Mouse (Mus musculus): Measurements from ENCODE around the gene Fam189b.
"Not testable (repeated sequence)": the region's sequence is repeated elsewhere in the genome, so short reads cannot be mapped to it uniquely, and the experiment has no call there.

The Fam189b gene

DNA sequence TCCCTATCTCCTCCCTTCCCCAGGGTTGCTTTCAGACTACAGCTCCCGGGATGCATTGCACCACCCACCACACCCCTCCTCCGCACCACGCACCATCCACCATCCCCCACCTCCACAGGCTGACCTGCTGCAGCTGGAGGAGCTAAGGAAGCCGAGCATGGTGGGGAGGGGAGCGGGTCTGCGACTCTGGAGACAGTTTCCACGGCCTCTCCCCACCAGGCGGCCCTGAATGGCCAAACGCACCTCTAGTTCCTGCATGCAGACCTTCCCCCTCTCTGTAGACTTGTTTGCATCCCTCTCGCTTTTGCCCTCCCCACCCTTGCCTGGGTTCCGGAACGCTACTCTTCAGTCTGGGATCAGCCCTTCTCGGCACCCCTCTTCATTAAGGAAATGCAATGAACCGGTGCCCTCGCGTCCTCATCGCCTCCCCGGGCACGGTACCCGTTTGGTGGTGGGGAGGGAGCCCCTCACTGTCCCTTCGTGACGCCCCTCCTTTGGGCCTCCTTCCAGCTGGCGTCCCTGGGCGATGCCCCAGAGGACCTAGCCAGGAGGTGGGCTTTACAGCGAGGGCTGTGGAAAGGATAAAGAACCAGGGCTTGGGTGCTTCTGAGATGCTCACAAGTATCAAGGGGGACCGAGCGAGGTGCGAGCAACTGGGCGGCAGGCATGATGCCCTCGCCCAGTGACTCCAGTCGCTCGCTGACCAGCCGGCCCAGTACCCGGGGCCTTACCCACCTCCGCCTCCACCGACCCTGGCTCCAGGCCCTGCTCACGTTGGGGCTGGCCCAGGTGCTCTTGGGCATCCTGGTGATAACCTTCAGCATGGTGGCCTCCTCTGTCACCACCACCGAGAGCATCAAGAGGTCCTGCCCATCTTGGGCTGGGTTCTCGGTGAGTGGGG, at the start of gene Fam189b:
Gene Fam189b (plus strand): TSS at position 86 of the 901 bp plus-strand sequence.
- DNase-seq (ENCODE audit: low read depth, low spot score) = no peak

DNA sequence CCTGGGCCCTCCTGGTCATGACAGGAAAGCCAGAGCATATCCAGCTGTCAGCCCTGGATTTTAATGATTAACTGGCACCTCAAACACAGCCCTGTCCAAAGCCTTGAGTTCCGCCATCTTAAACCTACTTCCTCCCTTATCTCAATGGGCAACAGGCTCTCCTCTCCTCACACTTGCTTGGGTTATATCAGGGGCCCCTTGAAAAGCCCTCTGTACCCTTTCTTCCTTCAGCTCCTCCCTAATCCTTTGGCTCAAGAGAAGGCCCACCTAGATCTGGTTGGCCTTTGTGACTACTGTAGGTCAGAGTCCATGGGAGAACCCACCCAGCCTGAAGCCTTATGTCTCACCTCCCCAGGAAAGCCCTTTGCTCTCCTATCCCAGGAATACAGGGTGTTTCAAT, 49.2 kb upstream of the Fam189b start:
- no peak for DNase-seq (ENCODE audit: low read depth, low spot score)

DNA sequence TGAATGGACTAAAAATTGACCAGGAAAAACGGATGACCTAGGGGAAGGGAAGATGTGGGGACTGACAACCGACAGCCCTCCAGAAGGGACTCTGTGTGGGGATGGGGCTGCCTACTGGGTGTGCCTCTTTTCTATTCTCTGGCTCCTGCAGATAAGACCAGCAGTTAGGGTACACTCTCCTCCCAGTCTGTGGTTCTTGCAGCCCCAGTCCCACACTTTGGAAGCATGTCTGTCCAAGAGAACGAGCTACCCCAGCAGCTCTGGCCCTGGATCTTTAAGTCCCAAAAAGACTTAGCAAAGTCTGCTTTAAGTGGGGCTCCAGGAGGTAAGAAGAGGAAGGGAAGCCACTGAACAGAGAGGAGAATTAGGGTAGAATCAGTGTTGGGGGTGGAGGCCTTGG, 47.0 kb upstream of the Fam189b start, which contains the start of gene Pklr:
Gene Pklr (plus strand): TSS at position 185 of the 400 bp plus-strand sequence.
- no peak for DNase-seq (ENCODE audit: low read depth, low spot score)

DNA sequence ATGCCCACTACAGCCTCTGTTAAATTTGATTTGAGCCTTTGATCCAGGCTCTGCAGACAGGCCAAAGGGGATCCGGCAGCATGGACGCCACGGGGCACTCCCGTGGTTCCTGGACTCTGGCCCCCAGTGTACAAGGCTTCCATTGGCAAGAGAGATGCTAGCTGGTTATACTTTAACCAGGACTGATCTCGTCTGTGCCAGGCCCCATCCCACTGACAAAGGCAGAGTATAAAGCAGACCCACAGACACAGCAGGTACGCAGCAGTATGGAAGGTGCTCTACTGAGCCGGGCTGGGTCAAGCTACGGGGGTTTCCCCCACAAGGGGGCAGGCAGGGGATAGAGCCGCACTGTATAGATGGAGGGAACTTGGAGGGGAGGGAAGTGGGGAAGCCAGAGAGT, 46.6 kb upstream of the Fam189b start:
- DNase-seq (ENCODE audit: low read depth, low spot score) = no peak

DNA sequence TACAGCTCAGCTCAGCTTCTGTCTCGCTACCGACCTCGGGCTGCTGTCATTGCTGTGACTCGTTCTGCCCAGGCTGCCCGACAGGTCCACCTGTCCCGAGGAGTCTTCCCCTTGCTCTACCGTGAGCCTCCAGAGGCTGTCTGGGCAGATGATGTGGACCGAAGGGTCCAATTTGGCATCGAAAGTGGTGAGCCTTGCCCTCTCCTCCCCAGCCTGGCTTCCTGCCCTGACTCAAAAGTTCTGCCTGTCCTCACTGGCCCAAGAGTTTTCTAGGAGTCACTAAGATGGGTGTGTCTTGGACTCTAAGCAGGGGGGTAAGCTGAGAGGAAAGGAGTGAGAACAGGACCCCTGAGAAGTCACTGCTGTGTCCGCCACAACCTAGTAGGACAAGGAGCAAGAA, 38.1 kb upstream of the Fam189b start:
- no peak for DNase-seq (ENCODE audit: low read depth, low spot score)

DNA sequence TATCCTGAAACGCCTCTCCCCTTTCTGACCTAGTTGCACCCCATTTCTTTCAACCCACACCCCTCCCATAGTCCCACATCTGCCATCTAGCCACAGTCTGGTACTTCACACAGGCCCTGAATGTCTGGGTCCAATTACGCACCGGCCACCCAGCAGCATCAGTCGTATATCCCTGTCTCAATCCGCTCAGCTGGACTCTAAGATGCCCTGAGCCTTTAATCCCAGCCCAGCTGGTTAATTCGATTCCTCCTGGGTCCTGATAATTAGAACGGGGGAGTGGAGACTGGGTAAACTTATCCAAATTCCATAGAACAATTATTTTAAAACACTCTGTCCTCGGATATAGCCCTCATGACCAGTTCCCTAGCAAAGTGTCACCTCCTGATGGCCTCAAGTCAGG, 37.4 kb upstream of the Fam189b start:
- DNase-seq (ENCODE audit: low read depth, low spot score) = no peak

DNA sequence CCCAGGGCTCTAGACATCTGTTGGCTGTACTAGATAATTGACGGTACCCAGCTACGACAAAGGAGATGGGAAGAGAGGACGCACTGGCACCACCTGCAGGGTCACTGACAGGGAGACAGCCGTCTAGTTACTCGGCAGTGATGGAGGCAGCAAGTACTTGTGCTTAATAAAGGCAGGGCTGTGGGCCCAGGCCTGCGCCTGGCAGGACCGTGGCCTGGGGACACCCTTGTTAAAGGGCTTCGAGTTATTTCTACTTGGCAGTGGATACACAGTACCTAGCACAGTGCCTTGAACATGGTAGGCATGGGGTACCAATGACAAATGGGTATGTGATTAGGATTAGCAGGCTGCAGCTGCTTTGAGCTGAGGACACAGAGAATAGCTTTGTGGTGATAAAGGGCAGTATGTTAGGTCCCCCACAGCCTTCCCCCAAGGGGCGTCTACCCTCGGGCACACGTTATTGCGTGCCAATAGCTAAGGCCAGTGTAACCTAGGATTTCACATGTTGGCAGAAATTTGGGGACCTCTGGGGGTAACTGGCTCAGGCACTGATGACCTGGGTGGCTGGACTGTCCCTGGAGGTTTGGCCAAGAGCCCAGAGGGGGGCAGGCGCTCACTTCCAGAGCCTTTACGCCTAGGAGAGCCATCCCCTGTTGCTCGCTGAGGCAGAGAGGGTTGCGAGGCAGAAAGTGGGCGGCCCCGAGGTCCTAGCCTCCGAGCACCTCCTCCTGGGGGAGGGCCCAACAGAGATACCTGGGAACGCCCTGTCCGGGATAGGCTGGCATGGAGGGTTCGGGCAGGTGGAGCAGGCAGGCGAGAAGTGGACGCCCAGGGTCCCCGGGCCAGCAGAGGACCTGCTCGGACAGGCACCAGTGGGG, 35.6 kb upstream of the Fam189b start:
- DNase-seq (ENCODE audit: low read depth, low spot score) = no peak

DNA sequence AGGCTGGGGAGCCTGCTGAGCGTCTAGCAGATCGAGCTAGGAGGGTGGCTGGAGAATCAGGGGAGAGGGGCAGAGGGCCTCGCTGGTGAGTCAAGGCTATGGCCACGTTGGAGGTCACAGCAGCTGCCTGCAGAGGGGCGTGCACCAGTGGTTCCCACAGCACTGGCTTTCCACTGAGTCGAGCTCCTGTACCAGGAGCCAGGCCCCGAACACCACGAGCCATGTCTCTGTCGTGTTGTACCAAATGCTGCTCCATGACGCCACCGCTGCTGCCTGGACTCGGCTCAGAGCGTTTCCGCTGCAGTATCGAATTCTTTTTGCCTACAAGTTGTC, 35.0 kb upstream of the Fam189b start:
- no peak for DNase-seq (ENCODE audit: low read depth, low spot score)

DNA sequence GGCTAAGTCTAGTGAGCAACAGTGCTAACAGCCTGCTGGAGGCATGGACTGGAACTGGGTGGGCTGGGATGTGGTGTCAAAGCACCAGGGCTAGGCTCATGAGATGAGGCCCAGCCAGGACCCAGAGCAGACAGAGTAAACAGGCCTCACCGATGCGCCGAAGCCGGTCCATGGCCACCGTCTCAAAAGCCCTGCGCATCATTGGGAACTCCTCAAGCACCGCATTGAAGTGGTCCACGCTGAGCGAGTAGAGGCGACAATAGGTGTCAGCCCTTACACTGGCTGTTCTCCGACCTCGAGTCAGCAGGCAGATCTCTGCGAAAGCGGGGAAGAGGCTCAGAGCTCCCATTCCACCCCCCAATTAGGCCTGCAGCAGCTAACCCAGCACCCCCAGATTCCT, 34.4 kb upstream of the Fam189b start:
- no peak for DNase-seq (ENCODE audit: low read depth, low spot score)

DNA sequence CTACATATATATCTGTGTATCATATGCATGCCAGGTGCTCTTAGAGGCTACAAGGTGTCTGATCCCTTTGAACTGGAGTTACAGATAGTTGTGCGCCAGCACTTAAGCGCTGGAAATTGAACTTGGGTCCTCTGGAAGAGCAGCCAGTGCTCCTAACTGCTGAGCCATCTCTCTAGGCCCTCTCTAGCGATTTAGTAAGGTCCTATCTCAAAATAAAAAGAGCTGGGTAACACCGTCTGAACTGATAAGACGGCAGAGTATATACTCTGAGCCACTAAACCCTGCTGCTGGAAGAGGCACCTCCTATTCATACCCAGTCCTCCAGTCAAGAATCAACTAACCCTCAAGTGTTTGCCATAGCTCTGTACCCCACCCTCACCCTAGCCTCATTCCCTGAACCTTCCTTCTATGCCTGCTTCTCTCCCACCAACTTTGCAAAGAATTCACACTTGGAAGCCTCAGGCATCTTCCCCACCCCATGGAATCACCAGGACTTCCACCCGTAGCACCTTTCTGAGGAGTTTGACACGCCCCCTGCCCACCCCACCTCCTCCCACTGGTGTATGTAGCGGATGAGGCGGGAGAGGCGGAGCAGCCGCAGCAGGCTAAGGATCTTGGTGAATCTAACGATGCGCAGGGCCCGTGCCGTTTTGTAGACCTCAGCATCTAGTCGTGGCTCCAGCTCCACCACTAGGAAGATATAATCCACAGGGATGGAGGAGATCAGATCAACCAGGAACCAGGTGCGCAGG, 30.7 kb upstream of the Fam189b start:
- no peak for DNase-seq (ENCODE audit: low read depth, low spot score)

DNA sequence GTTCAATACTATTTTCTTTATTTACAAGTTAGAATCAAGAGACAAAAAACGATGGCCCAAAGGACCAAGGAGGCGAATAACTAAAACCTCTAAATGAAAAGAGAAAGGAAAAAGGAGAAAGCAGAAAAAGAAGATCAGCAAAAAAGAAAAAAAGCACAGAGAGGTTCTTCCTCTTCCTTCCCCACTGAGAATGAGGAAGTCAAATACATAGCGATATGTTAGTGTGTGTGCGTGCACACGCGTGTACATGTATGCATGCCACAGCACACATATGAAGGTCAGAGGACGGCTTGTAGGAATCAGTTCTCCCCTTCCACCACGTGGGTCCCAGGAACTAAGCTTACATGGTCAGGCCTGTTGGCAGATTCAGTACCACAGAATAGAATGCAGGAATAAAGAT, 26.0 kb upstream of the Fam189b start:
- no peak for DNase-seq (ENCODE audit: low read depth, low spot score)

DNA sequence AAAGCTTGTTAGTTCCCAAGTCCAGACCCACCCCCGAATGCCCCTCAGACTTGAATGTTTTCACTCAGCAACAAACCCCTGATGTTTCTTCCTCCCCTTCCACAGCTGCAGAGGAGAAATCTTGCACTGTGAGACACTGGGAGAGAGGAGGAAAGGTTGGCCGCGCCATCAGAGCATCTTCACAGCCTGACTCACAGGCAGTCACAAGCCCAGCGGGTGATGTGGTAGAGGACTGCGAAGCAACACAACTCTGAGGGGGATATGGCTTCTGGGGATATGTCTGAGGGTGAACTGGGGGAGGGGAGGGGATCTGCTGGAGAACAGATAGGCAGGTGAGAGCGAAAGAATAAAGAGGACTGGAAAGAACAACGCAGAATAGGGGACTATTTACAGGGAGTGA, 24.3 kb upstream of the Fam189b start:
- DNase-seq (ENCODE audit: low read depth, low spot score) = no peak

DNA sequence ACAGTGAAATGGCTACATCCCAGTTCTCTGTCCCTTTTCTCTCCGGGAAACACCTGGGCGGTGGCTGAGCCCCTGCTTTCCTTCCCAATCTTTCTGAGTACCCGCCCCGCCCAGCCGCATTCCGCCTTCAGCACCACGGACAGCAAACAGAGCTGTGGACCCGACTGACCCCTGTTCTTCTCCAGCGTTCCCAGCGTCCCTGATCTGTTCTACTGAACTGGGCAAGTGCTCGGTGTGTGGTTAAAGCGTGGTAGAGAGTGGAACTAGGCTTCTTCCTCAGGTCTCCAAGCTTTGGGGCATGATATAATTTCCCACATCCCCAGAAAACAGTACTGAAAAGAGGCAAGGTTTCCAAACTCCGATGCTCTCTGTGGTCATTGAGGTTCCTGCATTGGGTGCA, 23.7 kb upstream of the Fam189b start:
- DNase-seq (ENCODE audit: low read depth, low spot score) = peak; percentile 52

DNA sequence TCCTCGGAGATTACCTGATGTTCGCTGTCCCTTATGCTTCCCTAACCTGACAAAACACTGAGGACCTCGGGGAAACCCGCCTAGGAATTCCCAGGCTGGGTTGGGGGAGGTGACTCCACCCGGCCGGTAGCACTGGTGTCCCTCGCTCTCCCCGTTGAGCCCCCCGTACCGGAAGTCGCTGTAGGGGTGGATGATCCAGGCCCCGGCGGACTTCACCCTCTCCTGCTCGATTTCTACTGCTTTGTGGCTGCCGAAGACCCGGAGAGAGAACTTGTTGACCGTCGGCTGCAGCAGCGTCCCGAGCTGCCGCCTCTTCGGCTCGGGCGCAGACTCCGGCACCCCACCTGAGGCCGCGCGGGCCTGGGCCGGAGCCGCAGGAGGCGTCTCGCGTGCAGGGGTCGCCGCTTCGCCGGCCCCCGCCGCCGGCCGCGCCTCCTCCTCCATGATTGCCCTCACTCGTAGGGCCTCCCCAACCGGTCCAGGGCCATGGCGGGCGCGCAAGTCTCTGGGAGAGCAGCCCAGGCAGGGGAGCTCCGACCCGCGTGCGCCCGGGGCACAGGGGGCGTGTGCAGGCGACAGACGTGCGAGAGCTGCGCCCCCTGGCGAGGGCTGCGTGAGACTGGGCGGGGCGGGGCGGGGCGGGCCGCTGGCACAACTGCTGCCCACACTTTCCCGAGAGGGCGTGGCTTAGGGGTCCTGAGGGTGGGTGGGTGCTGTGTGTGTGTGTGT, 23.2 kb upstream of the Fam189b start, which contains the start of gene Hcn3:
Gene Hcn3 (minus strand): TSS at position 581 of the 729 bp plus-strand sequence.
- peak; percentile 92 for DNase-seq (ENCODE audit: low read depth, low spot score)

DNA sequence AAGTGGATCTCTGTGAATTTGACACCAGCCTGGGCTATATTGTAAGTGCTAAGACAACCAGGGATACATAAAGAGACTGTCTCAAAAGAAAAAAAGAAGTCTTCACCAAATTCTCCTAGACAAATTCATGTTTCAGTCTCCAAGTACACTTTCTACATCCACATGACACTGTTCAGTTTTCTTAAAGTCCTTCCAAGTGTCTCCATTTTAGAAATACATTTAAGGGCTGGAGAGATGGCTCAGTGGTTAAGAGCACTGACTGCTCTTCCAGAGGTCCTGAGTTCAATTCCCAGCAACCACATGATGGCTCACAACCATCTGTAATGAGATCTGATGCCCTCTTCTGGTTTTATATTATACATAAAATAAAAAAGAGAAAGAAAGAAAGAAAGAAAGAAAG, 21.7 kb upstream of the Fam189b start:
- not testable (repeated sequence) for DNase-seq (ENCODE audit: low read depth, low spot score)

DNA sequence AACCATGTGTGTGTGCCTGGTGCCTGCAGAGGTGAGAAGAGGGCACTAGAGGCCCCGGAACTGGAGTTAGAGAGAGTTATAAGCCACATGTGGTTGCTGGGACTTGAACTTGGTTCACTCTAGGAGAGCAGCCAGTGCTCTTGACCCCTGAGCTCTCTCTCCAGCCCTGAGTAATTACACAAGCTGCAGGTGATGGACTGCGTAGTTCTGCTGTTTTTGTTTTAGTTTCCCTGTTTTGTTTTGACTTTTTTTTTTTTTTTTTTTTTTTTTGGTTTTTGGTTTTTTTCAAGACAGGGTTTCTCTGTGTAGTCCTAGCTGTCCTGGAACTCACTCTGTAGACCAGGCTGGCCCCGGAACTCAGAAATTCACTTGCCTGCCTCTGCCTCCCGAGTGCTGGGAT, 21.2 kb upstream of the Fam189b start:
- peak; percentile 42 for DNase-seq (ENCODE audit: low read depth, low spot score)

DNA sequence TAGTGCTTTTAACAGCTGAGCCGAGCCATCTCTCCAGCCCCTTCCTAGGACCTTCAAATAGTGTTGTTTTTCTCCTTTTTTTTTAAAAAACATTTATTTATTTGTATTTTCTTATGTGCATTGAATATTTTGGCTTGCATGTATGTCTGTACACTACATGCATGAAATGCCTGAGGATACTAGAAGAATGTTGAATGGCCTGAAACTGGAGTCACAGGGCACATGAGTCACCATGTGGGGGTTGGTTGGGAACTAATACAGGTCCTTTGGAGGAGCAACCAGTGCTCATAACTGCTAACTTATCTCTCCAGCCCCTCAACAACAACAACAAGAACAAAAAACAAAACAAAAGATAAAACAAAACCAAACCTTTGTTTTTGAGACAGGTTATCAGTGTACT, 19.8 kb upstream of the Fam189b start:
- DNase-seq (ENCODE audit: low read depth, low spot score) = peak; percentile 30

DNA sequence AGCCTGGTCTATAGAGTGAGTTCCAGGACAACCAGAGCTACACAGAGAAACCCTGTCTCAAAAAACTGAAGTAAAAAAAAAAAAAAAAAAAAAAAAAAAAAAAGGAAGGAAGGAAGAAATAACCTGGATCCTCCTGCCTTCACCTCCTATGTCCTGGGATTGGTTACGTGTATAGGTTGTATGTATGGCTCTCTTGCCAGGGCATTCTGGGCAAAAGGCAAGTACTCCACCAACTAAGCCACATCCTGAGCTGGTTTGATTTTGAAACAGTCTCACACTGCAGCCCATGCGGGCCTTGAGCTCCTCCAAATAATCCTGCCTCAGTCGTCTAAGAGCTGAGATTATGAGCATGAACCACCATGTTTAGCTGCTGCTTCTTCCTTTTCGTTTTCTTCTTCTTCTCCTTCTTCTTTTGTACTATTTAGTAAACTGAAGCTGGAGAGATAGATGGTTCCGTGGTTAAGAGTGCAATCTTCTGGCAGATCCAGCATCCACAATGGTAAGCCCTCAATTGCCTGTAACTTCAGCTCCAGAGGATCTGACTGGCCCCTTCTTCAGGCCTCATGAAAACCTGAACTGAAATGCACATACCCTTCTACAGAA, 19.2 kb upstream of the Fam189b start:
- DNase-seq (ENCODE audit: low read depth, low spot score) = peak; percentile 67

DNA sequence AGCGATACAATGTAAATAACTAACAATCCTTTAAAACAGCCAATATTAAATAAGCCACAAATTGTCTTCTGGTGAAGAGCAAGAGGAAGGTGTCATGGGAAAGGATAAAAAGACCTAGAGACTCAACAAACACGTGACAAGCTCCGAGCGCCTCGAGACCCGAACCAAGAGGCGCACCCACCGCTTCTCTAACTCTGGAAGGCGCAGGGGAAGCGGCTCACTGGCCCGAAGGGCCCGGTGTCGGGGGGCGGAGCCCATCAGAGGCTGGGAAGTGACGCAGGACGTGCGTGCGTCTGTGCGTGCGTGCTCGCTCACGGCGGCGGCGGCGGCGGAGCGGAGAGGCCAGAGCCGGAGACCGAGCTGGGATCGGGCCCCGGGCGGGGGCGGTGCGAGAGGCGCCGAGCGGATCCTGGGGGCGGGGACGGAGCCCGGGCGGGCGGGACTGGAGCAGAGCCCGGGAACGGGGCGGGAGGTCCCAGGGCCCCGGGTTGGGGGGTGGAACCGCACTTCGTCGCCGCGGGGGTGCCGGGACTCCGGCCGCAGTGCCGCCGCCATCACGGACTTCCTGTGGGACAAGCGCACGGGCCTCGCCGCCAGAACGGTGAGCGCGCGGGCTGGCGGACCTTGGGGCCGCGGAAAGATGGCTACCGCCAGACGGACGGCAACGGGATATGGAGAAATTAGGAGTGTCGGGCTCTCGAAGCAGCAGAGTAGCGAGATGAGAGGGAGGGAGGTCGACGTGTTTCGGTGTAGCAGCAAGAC, 18.3 kb upstream of the Fam189b start, which contains the start of gene Clk2:
Gene Clk2 (plus strand): TSS at position 290 of the 762 bp plus-strand sequence.
- peak; percentile 96 for DNase-seq (ENCODE audit: low read depth, low spot score)
